7 mouse cellular contexts compared by ENCODE assay signal in the genomic region with DNA sequence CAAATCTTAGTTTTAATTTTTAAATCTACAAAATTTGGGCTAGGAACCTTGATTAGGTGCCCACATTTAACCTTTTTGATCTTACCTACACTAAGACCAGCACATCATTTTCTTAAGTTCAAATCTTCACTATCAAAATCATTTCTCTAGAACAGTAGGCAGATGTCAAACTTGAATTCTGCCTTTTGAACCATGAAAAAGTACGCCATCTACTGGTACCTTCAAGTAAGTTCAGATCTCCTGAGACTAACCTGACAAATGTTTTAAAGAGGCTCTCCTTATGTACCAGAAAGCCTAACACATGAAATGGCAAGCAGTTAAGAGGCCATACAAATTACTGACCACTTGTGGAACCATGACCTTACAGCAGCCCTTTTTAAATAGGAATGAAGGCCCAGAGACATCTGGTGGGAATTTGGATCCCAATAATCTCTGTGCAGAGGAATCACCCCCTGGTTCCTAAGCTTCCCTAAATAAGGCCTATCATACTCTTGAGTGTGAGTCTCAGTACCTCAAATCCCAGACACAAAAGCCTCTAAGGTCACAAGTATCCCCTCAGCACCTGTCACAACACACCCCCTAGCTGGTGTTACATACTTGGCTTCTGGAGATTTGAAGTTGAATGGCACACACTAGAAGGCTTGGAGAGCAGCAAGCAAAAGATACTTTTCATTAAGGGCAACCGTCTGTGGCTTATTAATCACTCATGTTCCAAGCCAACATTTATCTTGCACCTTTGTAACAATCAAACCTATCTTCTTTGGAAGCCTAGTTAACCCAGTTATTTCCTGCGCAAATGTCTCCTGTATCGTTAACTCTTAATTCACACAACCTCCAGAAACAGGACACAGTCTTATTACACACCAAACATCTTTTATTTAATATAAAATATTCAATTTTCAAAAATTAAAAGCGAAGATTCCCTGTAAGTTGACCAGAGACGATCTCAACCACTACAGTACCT.
A peak's percentile ranks its signal among the peaks of the same experiment; 100 is the strongest.
DNase-seq lines count a peak whose midpoint lies in the region; ATAC-seq and TF ChIP-seq lines count a peak whose summit lies in the region.

No protein-coding gene starts in this region.

- H3K4me3 ChIP-seq in ES-E14 (ENCODE audit: insufficient read depth in 1 of 2, low read depth in 1 of 2, low read length in 2 of 2, poor library complexity in 1 of 2, severe bottlenecking in 1 of 2): peak overlapping the region; percentile 89 to 90
- H3K4me3 ChIP-seq in intestine, embryonic 15.5 days (replicated peaks): peak overlapping the region; percentile 64
- H3K4me3 ChIP-seq in midbrain, embryonic 15.5 days: peak overlapping the region; percentile 65

- H3K4me2 ChIP-seq in intestine, embryonic 15.5 days (replicated peaks): peak overlapping the region; percentile 58
- H3K4me2 ChIP-seq in midbrain, embryonic 15.5 days: peak overlapping the region; percentile 72

- peaks cover 0 to 2% of the 10 kb centered on the region in 2 experiments; a peak in 1 of 4 replicates for H3K4me1 ChIP-seq in ES-E14 (ENCODE audit: control insufficient read depth in 2 of 2, insufficient read depth in 2 of 2, low read length in 2 of 2, poor library complexity in 1 of 2)
- H3K4me1 ChIP-seq in intestine, embryonic 15.5 days (replicated peaks): 0 out of 2 replicates have a peak, but pooled peaks cover 3% of the 10 kb centered on the region
- peaks cover 27% of the 10 kb centered on the region for H3K4me1 ChIP-seq in midbrain, embryonic 15.5 days

- 9% methylated on average over 6 of the region's 6 CpGs for WGBS in intestine, embryonic 15.5 days
- WGBS in midbrain, embryonic 15.5 days: 5% methylated on average over 6 of the region's 6 CpGs

- no peaks in the 10 kb centered on the region for H3K9me3 ChIP-seq in ES-E14 (ENCODE audit: control insufficient read depth, insufficient read depth, low read depth, low read length)
- H3K9me3 ChIP-seq in intestine, embryonic 15.5 days: no peaks in the 10 kb centered on the region
- H3K9me3 ChIP-seq in midbrain, embryonic 15.5 days: no peaks in the 10 kb centered on the region

- no peaks in the 10 kb centered on the region for H3K27me3 ChIP-seq in intestine, embryonic 15.5 days (replicated peaks)
- no peaks in the 10 kb centered on the region for H3K27me3 ChIP-seq in midbrain, embryonic 15.5 days (replicated peaks)

- H3K9ac ChIP-seq in ES-E14 (ENCODE audit: insufficient read depth, low read depth, low read length, poor library complexity, severe bottlenecking): peak overlapping the region; percentile 99
- H3K9ac ChIP-seq in intestine, embryonic 15.5 days: peak overlapping the region; percentile 74
- peak overlapping the region; percentile 61 for H3K9ac ChIP-seq in midbrain, embryonic 15.5 days

- ATAC-seq in erythroblast, adult 5-6 weeks (replicated peaks; ENCODE audit: low FRiP score, poor library complexity, severe bottlenecking): peak; percentile 28; the same call in 1 of the 2 replicates
- no peak for ATAC-seq in intestine, embryonic 15.5 days
- ATAC-seq in midbrain, embryonic 15.5 days (replicated peaks): no peak

- peak overlapping the region; percentile 19; the same call in 1 of the 2 replicates for H3K27ac ChIP-seq in ES-E14 (ENCODE audit: insufficient read depth, low read depth, low read length, poor library complexity, severe bottlenecking)
- H3K27ac ChIP-seq in intestine, embryonic 15.5 days: peak overlapping the region; percentile 75; the same call in 1 of the 2 replicates
- H3K27ac ChIP-seq in midbrain, embryonic 15.5 days: peak overlapping the region; percentile 25; the same call in 1 of the 2 replicates

- H3K36me3 ChIP-seq in ES-E14 (ENCODE audit: control insufficient read depth, insufficient read depth, low read length, poor library complexity, severe bottlenecking): peaks cover 7% of the 10 kb centered on the region
- H3K36me3 ChIP-seq in intestine, embryonic 15.5 days: no peaks in the 10 kb centered on the region
- no peaks in the 10 kb centered on the region for H3K36me3 ChIP-seq in midbrain, embryonic 15.5 days (replicated peaks)

- DNase-seq in CD4-positive helper T cell, adult 2 months (ENCODE audit: low read depth, low spot score): peak; percentile 71
- DNase-seq in ES-E14 (ENCODE audit: low read depth, low spot score): peak; percentile 41
- no peak for DNase-seq in adrenal gland, postnatal 36 days
- DNase-seq in cerebellum, postnatal 4 days (ENCODE audit: low spot score in 2 of 2): no peak

- in situ Hi-C loops in ES-E14 (cut with MboI; ENCODE audit: low sequenced_read_pairs in 2 of 2, unreplicated experiment in 2 of 2): no loop called here

TF ChIP-seq in ES-E14, 5 proteins besides CTCF, POLR2A, EP300 and RAD21:
- TF ChIP-seq ZC3H11A (IDR thresholded peaks at IDR 0.05; ENCODE audit: borderline replicate concordance, low read depth, low read length) (no peak), MAFK (IDR thresholded peaks at IDR 0.05; ENCODE audit: insufficient read depth, low read depth, low read length) (no peak), ZNF384 (IDR thresholded peaks at IDR 0.05; ENCODE audit: low read depth, low read length) (no peak), CHD2 (IDR thresholded peaks at IDR 0.05; ENCODE audit: low read depth, low read length) (0 out of 2 replicates have a peak, but pooled peaks have one; percentile 4), HCFC1 (IDR thresholded peaks at IDR 0.05; ENCODE audit: borderline replicate concordance, insufficient read depth, low read length) (no peak)

Comparison
In these comparisons a context has a peak if more than half of its experiments do, and no peak if none do; other contexts are left out.
1. DNase-seq: peak in CD4-positive helper T cell, adult 2 months (single experiment) and ES-E14 (single experiment); none in adrenal gland, postnatal 36 days (0 of 2) and cerebellum, postnatal 4 days (0 of 2).
2. H3K27ac ChIP-seq: peak in every context shown above with its lines; median percentile 75 in intestine, embryonic 15.5 days; 25 in midbrain, embryonic 15.5 days; 19 in ES-E14.
3. Peak in every context shown above with its lines, with median percentiles within 50 percentile points of each other: H3K4me3 ChIP-seq and H3K9ac ChIP-seq.